Mouse (Mus musculus): Measurements from ENCODE around the gene Plau.

- TF ChIP-seq POLR2A (IDR thresholded peaks at IDR 0.05; ENCODE audit: borderline replicate concordance, extremely low read depth, insufficient read depth, insufficient read length, poor library complexity, severe bottlenecking) (no peak), CTCF (IDR thresholded peaks at IDR 0.05; ENCODE audit: borderline replicate concordance, extremely low read depth, insufficient read depth, insufficient read length) (no peak)
Measured at GRCm38 (mm10) chr14:20837681-20838080, 1.2 kb downstream of the Plau start.

Data from brain, embryonic 14.5 days (tissue).